Mouse (Mus musculus) heart, postnatal 14 days (tissue): ENCODE data around the gene Gramd1a. TPM values are rescaled to one million over a fixed set of nuclear protein-coding genes. Genes with fewer than 3 reads are reported as not detected.
A peak's percentile ranks its signal among the peaks of the same experiment; 100 is the strongest.

Experiments used
- DNase-seq, 2 experiments: peaks; one replicate each; pipeline ENCODE4 v3.0.0; 2021 to 2022
- intact Hi-C: fragments of 180-260 bp; cut with DNase I; formaldehyde crosslinking; loops from one replicate; pipeline ENCODE4 v1.15.1; 2025
- total RNA-seq, 2 experiments: library from RNA; stranded (reverse); gene quantifications; 2 replicates each; pipeline ENCODE4 v1.2.3; 2021

The Gramd1a gene
- total RNA-seq, 2 experiments from 2014 or later = 30.3 to 34.1 TPM

- DNase-seq = peak in 1 of 2 experiments; percentile 31
- intact Hi-C loops = no loop called here
Observed at GRCm38 (mm10) chr7:31126211-31126751, 29.4 kb downstream of the Gramd1a start.

DNA sequence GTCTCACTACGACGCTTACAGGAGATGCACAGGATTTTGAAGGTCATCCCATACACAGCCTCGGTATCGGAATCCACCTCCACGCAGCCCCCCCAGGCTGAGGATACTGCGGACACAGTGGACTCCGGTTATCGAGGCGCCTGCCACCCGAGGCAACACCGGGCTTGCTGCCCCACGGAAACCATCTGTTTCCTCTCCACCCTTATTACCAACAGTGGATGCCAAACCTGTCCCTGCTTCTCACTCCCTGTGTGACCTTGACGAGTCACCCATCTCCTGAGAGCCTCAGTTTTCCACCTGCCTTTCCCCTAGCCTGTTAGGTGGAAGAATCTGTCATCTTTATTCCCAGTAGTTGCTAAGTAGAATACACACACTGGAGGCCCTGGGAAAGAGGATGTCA is 30.6 kb downstream of the Gramd1a start:
- intact Hi-C loops = no loop called here
- DNase-seq = no peak

DNA sequence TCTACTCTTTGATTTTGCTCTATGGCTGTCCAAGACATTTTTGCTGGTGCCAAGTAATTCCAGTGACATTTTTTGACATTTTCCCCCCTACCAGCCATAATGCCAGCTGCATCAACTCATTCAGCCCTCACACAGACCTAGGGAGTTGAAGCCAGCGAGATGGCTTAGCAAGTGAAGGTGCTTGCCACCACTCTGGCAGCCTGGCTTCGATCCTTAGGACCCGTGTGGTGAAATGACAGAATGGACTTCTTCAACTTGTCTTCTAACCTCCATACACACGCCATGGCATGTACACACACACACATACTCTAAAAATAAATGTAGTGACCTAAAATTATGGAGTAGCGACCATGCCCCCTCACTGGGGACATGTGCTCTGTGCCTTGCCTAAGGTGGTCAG is 31.3 kb downstream of the Gramd1a start:
- DNase-seq = no peak
- intact Hi-C loops = no loop called here

DNA sequence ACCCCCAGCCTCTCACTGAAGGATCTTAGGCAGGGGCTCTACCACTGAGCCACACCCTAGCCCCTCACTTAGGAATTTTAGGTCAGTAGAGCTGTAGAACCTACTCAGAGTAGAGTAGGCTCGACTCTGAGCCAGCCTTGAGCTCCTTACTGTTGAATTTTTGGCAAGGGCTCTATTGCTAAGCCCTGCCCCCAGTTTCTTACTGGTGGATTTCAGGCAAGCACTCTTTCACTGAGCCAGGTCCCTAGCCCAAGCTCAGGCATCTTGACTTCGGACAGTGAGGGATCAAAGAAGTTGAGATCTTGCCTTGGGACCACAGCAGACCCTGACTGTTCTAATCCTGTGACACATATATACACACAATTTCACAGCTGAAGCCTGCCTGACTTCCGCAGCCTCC is 32.0 kb downstream of the Gramd1a start:
- intact Hi-C loops = no loop called here
- no peak for DNase-seq

DNA sequence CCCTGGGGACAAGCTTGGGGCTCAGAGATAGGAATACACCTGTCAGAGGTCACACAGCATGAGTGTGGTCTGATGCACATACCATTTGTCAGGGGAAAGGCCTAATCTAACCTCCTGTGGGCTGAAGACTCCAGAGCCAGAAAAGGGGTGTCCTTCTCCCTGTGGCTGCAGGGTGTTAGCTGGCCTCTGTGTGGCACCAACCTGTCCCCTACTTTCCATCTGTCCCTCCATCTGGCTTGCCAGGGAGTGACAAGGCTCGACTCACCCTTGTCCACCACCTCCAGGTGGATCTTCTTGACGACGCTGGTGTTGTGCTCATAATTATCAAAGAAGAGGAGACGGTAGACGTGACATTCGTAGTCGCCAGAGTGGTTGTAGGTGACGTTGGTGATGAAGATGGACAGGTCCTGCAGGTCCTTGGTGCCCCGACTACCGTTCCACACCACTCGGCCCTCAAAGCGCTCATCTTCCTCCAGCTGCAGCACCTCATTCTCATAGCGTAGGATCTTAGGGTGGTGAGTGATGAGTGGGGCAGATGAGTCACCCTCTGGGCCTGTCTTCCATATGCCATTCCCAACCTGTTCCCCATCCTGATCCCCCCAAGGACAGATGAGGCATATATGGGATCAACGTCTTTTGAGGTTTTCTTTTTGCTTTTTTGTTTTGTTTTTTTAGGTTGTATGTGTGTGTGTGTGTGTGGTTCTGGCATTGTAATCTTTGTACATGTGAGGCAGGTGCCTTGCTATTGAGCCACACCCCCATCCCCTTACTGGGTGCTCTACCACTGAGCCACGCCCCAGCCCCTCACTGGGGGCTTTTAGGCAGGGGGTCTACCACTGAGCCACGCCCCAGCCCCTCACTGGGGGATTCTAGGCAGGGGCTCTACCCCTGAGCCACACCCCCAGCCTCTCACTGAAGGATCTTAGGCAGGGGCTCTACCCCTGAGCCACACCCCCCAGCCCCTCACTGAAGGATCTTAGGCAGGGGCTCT is 32.8 kb downstream of the Gramd1a start:
- DNase-seq = no peak
- intact Hi-C loops = no loop called here

GRCm38 (mm10) chr7:31119556-31119955 is 36.1 kb downstream of the Gramd1a start:
- no peak for DNase-seq
- intact Hi-C loops = no loop called here

DNA sequence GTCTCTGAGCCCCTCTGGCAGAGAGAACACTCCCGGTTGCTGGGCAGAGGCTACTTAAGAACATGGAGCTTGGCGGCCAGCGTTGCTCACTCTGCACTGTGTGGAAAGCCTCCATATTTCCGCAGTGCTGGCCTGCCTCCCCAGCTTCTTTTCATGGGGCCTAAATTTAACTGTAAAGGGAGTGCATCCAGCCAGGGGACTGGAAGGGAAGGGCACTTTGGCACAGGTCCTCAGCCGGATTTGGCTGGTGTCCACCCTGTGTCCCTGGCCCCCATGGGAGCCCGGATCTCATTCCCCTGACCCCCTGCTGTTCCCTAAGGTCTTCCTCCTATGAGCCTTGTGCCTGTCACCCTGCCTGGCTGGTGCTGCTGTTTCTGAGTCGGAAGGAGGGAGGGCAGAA is 37.2 kb downstream of the Gramd1a start:
- peak; percentile 58 to 59 for DNase-seq
- intact Hi-C loops = no loop called here

DNA sequence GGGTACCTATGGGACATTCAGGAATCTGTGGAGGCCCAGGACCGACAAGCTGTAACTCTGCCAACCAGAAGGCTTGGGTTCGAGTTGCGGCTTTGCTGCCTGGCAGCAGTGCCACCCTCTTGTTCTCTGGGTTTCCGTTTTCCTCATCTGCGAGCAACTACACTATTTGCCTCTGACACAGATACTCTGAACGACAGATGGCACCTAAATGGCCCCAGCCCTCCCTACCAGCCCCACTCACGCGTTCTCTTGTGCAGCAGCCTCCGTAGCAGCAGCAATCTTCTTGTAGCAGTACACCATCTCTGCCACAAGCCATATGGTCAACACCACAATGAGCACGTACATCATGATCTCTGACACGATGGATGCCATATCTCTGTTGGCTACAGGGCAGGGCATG is 38.2 kb downstream of the Gramd1a start:
- intact Hi-C loops = no loop called here
- no peak for DNase-seq

GRCm38 (mm10) chr7:31116721-31117145 is 39.0 kb downstream of the Gramd1a start:
- intact Hi-C loops = no loop called here

GRCm38 (mm10) chr7:31115587-31116043 is 40.1 kb downstream of the Gramd1a start:
- peak; percentile 73 to 79 for DNase-seq
- intact Hi-C loops = no loop called here

More at GRCm38 (mm10) chr7:31116721-31117145, 39.0 kb downstream of the Gramd1a start:
- DNase-seq = no peak

GRCm38 (mm10) chr7:31115182-31115581 is 40.5 kb downstream of the Gramd1a start, which contains the start of gene Hpn:
TSS of gene Hpn (minus strand) at chr7:31115290.
- DNase-seq = no peak

GRCm38 (mm10) chr7:31114646-31115045 is 41.0 kb downstream of the Gramd1a start:
- intact Hi-C loops = no loop called here
- DNase-seq = no peak

More at GRCm38 (mm10) chr7:31115182-31115581, 40.5 kb downstream of the Gramd1a start, which contains the start of gene Hpn:
- intact Hi-C loops = no loop called here

GRCm38 (mm10) chr7:31113800-31114199 is 41.9 kb downstream of the Gramd1a start:
- intact Hi-C loops = no loop called here
- no peak for DNase-seq

DNA sequence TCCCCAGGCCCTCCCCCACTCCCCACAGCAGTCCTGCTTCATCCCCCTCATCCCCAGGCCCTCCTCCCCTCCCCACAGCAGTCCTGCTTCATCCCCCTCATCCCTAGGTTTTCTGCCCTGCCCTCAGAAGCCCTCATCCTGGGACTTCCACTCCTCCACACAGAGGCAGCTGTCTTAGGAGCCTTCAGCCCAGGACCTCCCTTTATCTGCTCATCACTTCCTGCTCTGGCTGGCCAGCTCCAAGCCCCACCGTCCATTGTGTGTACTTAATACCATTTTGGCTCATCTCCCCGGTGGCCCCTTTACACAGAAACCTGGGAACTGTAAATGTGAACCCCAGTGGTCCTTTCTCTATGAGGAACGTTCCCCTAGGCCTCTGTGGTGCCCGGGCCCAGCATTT is 43.7 kb downstream of the Gramd1a start:
- DNase-seq = no peak
- intact Hi-C loops = no loop called here

DNA sequence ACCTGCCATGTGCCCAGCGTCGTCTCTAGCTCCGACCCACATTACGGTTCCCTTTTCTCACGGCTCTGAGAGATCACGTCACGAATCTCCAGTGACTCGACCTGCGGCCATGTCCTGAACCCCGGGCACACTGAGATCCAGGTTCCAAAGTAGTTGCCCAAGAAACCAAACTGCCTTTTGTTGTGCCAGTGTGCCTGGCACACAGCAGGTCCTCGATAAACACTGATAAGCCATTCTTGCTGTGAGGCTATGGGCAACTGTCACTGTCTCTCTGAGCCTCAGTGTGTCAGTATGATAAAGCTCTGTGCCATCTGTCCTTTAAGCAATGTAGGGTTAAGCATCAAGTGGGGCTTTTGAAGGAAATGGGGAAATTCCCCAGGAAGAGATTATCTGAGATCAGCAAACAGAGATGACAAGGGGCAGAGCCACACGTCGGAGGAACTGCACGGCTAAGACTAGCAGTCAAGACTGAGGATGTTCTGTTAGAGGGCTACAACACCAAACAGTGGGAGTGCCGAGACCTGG is 44.8 kb downstream of the Gramd1a start:
- intact Hi-C loops = no loop called here
- DNase-seq = no peak

- intact Hi-C loops = no loop called here
- DNase-seq = no peak
Observed at GRCm38 (mm10) chr7:31109796-31110195, 45.9 kb downstream of the Gramd1a start.

DNA sequence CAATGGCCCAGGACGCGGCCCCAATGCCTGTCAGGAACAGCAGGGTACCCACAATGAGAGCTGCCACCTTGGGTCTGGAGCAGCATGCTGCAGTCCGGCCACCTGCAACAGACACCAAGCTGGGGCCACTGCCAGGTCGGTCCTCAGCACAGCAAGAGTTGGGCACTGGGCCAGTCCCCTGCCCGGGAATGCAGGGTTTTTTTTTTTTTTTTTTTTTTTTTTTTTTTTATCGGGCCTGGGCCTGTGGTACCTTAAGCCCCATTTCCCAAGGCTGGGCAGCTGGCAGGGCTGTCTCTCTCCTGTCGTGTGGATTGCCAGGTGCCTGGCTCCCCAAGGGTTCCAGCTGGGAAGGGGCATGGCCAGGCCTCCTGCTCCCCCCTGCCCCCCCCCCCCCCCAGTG is 46.6 kb downstream of the Gramd1a start:
- peak; percentile 46 to 69 for DNase-seq

GRCm38 (mm10) chr7:31107781-31108180 is 47.9 kb downstream of the Gramd1a start:
- no peak for DNase-seq
- intact Hi-C loops = no loop called here

More for the DNA sequence above, 46.6 kb downstream of the Gramd1a start:
- intact Hi-C loops = no loop called here

- DNase-seq = no peak
- intact Hi-C loops = no loop called here
Observed at GRCm38 (mm10) chr7:31106166-31106565, 49.5 kb downstream of the Gramd1a start.

DNA sequence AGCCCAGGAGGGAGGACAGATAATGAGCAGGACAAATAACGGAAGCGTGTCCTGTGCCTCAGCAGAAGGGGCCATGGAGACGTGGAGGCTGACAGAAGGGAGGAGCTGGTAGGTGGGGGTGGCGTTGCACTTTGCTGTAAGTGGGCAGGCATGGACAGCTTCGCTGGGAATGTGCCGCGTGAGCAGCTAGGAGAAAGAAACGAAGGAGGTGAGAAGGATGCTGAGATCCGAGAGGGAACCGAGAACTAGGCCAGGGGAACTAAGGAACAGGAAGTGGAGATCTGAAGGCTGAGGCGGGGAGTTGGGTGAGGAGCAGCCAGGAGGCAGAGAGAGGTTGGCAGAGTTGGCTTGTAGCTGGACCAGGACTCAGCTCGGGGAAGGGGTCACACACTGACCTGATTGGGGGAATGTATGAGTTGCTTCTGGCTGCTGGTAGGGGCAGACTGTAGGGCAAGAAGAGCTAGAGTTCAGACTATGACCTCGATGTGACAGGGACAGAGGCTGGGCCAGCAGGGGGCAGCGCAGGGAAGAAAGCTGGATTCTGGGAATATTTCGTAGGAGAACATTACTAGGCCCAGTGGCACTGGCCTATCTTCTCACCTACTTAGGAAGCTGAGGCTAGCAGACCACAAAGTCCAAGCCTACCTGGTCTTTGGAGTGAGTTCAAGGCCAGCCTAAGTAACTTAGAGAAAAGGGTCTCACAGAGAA is 50.5 kb downstream of the Gramd1a start:
- peak; percentile 74 to 85 for DNase-seq
- intact Hi-C loops = loop anchor here (2.0 kb wide), 2 partner anchors 24 to 72 kb away; no protein-coding TSS in a partner anchor
